Mouse (Mus musculus): Measurements from ENCODE around the gene Mindy4.
A peak's percentile ranks its signal among the peaks of the same experiment; 100 is the strongest.

Mindy4 gene

GRCm38 (mm10) chr6:55207786-55208185, 4.6 kb downstream of the Mindy4 start:
- no peak for DNase-seq (ENCODE audit: low read depth, low spot score)

DNA sequence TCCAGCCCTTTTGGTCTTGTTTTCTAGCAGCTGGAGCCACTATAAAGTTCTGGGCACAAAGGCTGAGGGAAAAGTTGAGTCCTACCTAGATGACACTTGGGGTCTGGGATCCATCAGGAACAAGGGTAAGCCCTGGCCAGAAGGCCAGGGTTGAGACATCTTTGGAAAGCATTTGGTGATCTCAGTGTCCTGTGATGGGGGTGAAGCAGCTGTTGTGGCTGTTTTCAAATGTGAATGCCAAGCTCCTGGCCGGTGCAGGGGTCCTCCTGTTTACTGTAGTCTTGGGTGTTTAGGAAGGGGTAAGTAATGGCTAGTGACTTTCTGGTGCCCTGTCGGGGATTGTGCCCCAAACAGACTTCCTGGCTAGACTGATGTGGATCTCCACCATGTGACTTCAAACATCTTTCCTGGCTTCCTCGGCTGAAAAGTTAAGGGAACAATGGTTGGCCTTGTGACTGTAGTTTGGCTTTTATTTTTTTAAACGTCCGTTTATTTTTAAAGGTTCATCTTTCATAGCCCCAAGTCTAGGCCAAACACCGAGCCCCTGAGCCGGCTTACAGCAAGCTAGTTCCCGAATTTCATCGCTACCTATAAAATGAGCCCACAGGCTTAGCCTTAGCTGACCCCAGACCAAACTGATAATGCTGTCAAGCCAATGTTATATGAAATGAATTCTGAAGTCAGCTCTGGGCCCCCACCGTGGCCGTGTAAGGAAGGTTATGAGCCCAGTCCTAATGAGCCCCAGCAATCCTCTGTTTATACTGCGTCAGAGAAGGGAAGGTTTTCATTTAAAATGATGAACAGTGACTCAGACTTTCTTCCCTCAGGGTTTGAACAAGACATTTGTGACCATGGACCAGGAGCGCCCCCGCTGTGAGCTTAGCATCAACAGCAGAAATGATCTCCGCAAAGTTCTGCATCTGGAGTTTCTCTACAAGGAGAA, 7.5 kb downstream of the Mindy4 start:
- no peak for DNase-seq (ENCODE audit: low read depth, low spot score)

GRCm38 (mm10) chr6:55214541-55214940, 11.4 kb downstream of the Mindy4 start:
- DNase-seq (ENCODE audit: low read depth, low spot score): no peak

DNA sequence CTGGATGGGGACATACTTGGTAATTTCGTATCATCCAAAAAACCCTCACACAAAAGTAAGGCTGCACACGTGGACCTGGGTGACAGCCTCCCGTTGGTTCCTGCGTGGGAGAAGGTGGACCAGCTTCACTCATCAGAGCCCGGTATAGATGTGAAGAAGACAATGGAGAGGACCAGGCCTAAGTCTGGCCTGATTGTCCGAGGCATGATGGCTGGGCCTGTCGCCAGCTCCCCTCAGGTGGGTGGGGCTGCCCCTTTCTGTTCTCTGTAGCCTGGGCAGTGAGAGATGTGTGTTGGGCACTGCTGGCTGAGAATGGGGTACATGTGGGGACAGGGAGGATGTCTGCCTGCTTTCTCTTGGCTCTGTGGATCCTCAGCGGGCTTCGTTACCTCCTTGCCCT, 15.0 kb downstream of the Mindy4 start:
- no peak for DNase-seq (ENCODE audit: low read depth, low spot score)

DNA sequence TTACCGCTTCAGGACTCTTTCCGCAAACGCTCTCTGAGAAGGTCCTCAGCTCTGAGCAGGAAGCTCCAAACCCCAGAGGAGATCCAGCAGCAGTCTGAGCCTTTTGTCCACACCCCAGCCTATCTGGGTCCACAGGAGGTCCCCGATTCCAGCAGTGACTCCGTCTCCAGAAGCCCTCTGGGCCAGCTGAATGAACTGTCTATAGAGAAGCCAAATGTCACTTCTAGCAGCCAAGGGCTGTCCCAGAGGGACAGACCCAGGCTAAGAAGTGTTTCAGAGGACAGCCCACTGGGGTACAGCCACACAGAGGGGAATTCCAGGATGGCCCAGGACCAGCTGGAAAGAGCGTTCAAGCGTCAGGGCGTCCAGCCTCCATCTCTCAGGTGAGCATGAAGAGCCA, 20.8 kb downstream of the Mindy4 start:
- DNase-seq (ENCODE audit: low read depth, low spot score): no peak

- no peak for DNase-seq (ENCODE audit: low read depth, low spot score)
Observed at GRCm38 (mm10) chr6:55230048-55230447, 26.9 kb downstream of the Mindy4 start.

DNA sequence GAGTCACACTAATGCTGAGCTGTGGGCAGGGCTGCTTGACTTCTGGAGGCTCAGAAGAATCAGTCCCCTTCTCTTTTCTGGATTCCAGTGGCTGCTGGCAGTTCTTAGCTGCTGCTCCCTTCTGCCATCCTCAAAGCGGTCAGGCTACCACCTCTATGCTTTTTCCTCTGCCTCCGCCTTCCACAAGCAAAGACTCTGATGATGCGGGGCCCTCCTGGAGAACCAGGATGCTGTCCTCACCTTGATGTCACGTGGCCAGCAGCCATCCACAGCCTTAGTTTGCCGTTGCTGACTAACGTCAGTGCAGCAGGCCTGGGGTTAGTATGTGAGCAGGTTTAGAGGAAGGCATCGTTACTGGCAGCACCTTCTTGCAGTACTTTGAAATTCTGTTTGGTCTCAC, 28.9 kb downstream of the Mindy4 start:
- no peak for DNase-seq (ENCODE audit: low read depth, low spot score)

GRCm38 (mm10) chr6:55232524-55233264, 29.5 kb downstream of the Mindy4 start:
- DNase-seq (ENCODE audit: low read depth, low spot score): peak; percentile 61

GRCm38 (mm10) chr6:55233326-55233725, 30.1 kb downstream of the Mindy4 start:
- DNase-seq (ENCODE audit: low read depth, low spot score): no peak

- DNase-seq (ENCODE audit: low read depth, low spot score): no peak
Observed at GRCm38 (mm10) chr6:55234636-55235035, 31.5 kb downstream of the Mindy4 start.

GRCm38 (mm10) chr6:55235733-55236132, 32.5 kb downstream of the Mindy4 start:
- DNase-seq (ENCODE audit: low read depth, low spot score): no peak

DNA sequence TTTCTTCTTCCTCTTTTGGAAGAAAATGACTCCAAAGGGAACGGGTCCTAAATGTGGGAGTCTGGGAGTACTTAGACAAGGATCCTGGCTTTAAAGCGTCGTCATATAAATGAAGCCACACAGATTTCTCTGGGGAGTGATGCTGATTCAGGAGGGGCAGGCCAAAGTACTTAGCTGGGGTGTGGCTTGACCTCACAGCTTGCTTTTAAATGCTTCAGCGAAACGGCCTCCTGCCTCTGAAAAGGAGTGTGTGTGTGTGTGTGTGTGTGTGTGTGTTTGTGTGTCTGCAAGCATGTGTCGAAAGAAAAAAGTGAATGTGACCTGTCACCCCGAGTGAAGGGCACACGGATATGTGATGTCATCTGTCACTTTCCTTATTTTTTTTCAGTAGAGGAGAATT, 36.7 kb downstream of the Mindy4 start:
- DNase-seq (ENCODE audit: low read depth, low spot score): no peak

DNA sequence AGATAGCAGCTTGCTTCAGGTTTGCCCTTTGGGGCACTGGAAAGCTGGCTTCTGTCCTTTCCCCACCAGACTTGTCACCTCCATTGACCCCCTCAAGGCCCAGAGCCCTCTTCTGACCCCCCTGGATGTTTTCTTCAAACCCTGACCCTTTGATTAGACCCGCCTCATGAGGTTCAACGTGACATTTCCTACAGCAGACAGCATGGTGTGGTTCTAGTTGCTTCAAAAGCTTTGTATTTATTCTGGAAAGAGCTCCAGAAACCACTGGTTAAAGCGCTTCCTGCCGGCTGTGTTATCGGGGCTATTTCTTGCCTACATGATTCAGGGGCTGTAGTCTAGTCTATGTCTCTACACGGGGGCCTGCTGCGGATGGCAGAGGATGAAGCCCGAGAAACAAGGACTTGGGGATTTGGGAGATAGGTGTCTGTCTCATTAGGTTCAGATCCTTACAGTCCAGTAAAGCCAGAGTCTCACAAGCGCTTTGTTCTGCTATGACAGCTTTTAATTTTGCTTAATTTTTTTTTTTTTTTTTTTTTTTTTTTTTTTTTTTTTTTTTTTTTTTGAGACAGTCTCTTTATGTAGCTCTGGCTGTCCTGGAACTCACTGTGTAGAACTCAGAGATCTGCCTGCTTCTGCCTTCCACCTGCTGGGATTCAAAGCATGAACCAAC, 37.5 kb downstream of the Mindy4 start:
- no peak for DNase-seq (ENCODE audit: low read depth, low spot score)

DNA sequence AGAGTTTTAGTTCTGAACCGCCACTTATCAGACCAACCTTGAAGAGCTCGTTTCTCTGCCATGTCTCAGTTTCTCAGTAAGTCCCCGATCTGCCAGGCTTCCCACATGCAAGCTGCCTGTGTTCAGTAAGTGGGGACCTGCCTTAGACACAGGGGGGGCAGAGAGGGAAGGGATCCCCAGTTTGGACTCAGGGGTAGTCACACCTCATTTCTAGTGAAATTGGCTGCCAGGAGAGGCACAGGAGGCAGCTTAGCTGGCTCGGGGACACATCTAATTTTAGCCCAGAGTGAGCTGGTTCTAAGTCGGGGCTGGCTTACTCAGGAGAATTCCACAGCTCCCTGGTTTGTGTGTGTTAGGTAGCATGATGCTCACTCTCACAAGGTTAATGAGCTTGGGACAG, 38.3 kb downstream of the Mindy4 start:
- peak; percentile 34 for DNase-seq (ENCODE audit: low read depth, low spot score)

DNA sequence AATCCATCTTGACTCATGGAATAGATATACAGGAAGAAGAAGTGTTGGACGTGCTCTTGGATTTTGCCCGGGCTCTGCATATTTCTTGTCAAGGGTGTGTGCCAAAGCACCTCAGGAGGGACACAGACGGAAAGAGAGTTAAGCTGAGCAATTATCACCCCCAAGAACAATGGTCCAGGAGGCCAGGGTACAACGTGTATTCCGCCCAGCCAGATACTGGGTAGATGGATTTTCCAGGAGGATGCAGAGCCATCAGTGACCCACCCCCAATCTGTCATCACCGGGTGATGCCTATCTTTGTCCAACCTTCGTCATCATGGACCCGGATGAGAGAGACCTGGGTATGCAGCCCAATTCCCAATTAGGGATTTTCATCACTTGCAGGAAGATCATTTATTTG, 42.5 kb downstream of the Mindy4 start:
- no peak for DNase-seq (ENCODE audit: low read depth, low spot score)

GRCm38 (mm10) chr6:55246441-55246840, 43.3 kb downstream of the Mindy4 start:
- no peak for DNase-seq (ENCODE audit: low read depth, low spot score)

DNA sequence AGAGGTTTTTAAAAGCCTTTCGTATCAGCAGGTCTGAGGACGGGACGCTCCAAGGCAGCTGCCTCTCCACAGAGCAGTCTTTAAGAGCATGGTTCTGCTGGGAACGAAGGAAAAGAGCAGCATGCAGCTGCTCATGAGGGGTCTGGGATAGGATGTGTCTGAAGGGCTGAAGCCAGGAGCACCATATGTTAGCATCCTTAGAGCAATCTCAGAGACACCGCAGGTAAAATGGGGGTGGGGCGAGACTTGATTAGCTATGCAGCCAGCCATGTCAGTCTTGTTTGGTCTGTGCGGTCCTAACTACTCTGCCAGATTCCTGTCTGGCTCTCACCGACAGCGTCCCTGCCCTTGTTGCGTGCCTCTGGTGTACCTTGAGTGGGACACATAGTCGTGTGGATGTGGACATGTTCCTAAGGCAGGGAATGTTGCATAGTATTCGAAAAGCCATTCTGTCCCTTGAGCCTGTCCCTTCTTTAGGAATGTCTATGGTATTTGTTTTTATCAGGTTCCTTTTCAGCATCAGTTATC, 43.8 kb downstream of the Mindy4 start:
- DNase-seq (ENCODE audit: low read depth, low spot score): no peak

- DNase-seq (ENCODE audit: low read depth, low spot score): no peak
Observed at GRCm38 (mm10) chr6:55249263-55249662, 46.1 kb downstream of the Mindy4 start.

- DNase-seq (ENCODE audit: low read depth, low spot score): no peak
Observed at GRCm38 (mm10) chr6:55250809-55251208, 47.6 kb downstream of the Mindy4 start.

DNA sequence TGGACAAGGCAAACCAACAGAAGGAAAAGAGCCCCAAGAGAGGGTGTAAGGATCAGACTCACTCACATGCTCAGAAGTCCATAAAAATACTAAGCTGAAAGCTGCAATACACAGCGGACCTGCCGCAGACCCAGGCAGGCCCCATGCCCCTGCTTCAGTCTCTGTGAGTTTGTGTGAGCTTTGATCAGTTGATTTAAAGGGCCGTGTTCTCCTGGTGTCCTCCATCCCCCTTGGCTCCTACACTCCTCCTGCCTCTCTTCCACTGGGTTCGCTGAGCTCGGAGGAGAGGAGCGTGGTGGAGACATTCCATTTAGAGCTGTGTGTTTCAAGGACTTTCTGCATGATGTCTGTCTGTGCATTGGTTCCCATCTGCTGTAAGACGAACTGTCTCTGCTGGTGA, 48.4 kb downstream of the Mindy4 start:
- no peak for DNase-seq (ENCODE audit: low read depth, low spot score)

- no peak for DNase-seq (ENCODE audit: low read depth, low spot score)
Observed at GRCm38 (mm10) chr6:55252731-55253247, 49.6 kb downstream of the Mindy4 start.
